In the genomic region with DNA sequence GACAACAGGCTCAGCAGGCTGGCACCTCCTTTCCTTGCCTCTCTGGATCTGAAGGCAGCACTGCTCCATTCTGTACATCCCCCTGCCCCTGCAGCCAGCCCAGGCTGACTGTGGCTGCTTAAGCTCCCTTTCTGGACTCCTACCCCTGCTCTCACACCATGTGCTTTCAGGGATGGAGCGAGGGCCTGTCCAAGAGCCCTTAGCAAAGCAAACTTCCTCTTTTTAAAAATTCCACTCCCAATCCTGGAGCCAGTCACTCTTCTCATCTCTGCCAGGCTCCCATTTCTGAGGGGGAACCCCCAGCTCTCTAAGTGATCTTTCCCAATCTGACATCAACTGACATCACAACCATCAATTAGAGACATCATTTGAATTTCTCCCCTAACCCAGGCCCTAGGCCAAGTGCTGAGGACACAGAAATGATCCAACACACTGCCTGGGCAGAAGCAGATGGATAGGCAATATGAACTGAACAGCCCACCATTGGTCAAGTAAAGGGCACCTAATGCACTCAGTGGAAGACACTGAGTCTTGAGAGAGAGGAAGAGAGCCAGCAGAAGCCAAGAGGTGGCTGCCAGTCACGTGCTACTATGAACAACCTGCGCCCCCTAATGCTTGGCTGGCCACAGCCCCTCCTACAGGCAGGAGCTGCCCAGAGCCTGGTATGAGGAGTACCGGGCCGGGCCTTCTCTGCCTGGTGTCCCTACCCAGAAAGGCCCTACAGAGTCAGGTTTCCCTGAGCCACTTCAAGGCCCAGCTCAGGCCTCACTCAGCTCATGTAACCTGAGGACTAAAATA, we compare ENCODE assay signal across 8 mouse cellular contexts. TPM values are rescaled to one million over a fixed set of nuclear protein-coding genes. Genes with fewer than 3 reads are reported as not detected.
DNase-seq lines count a peak whose midpoint lies in the region; ATAC-seq lines count a peak whose summit lies in the region.

No protein-coding gene starts in this region.

- intact Hi-C loops in heart, postnatal 36 days (cut with DNase I) = loop anchor here (2.0 to 10.0 kb wide), 2 partner anchors 16 to 376 kb away; a partner anchor contains a TSS

- H3K9me3 ChIP-seq in heart, embryonic 11.5 days (replicated peaks; ENCODE audit: control insufficient read depth, low read length) = no peaks in the 10 kb centered on the region
- H3K9me3 ChIP-seq in forebrain, embryonic 12.5 days = no peaks in the 10 kb centered on the region
- H3K9me3 ChIP-seq in intestine, embryonic 16.5 days (ENCODE audit: control insufficient read depth, low read length) = no peaks in the 10 kb centered on the region

- peak overlapping the region; percentile 15 for H3K4me2 ChIP-seq in heart, embryonic 11.5 days
- H3K4me2 ChIP-seq in forebrain, embryonic 12.5 days = peak overlapping the region; percentile 34
- no peak overlapping the region for H3K4me2 ChIP-seq in intestine, embryonic 16.5 days (ENCODE audit: low read depth, low read length)

- no peak for DNase-seq in heart, postnatal 36 days
- peak; percentile 14 for DNase-seq in A20 (ENCODE audit: low read depth, low spot score)
- DNase-seq in kidney, postnatal 25 days = peak; percentile 29 to 65
- DNase-seq in thymus, postnatal 14 days = no peak
- DNase-seq in retina, postnatal 1 day = no peak

- no peak overlapping the region for H3K9ac ChIP-seq in heart, embryonic 11.5 days (ENCODE audit: low read depth, low read length)
- no peak overlapping the region for H3K9ac ChIP-seq in forebrain, embryonic 12.5 days
- H3K9ac ChIP-seq in intestine, embryonic 16.5 days (ENCODE audit: low read depth, low read length) = no peak overlapping the region

- no peak overlapping the region for H3K27ac ChIP-seq in heart, embryonic 11.5 days (ENCODE audit: low read depth, low read length)
- H3K27ac ChIP-seq in forebrain, embryonic 12.5 days = no peak overlapping the region
- H3K27ac ChIP-seq in intestine, embryonic 16.5 days (ENCODE audit: low read length) = no peak overlapping the region

- 62% methylated on average over 5 of the region's 5 CpGs for WGBS in heart, embryonic 11.5 days (ENCODE audit: insufficient replicate concordance)
- 63% methylated on average over 5 of the region's 5 CpGs for WGBS in forebrain, embryonic 12.5 days
- WGBS in intestine, embryonic 16.5 days = 72% methylated on average over 5 of the region's 5 CpGs

- ATAC-seq in heart, embryonic 11.5 days (replicated peaks; ENCODE audit: insufficient number of reproducible peaks, low FRiP score, low TSS enrichment) = no peak
- ATAC-seq in forebrain, embryonic 12.5 days (ENCODE audit: low FRiP score) = no peak
- ATAC-seq in intestine, embryonic 16.5 days = no peak

- H3K27me3 ChIP-seq in heart, embryonic 11.5 days (ENCODE audit: control insufficient read depth, insufficient read depth, low read length) = 0 out of 2 replicates have a peak, but pooled peaks cover 7% of the 10 kb centered on the region
- H3K27me3 ChIP-seq in forebrain, embryonic 12.5 days = peaks cover 26% of the 10 kb centered on the region
- H3K27me3 ChIP-seq in intestine, embryonic 16.5 days (replicated peaks; ENCODE audit: control insufficient read depth, insufficient read depth, low read length) = peaks cover 4% of the 10 kb centered on the region; the same call in 1 of the 2 replicates

- H3K4me3 ChIP-seq in heart, embryonic 11.5 days (ENCODE audit: low read depth, low read length) = no peak overlapping the region
- no peak overlapping the region for H3K4me3 ChIP-seq in forebrain, embryonic 12.5 days (replicated peaks)
- H3K4me3 ChIP-seq in intestine, embryonic 16.5 days (ENCODE audit: low read length) = no peak overlapping the region

- H3K36me3 ChIP-seq in heart, embryonic 11.5 days (ENCODE audit: control insufficient read depth, insufficient read depth, low read length) = no peaks in the 10 kb centered on the region
- peaks cover 10% of the 10 kb centered on the region; the same call in 1 of the 2 replicates for H3K36me3 ChIP-seq in forebrain, embryonic 12.5 days (replicated peaks)
- H3K36me3 ChIP-seq in intestine, embryonic 16.5 days (ENCODE audit: control insufficient read depth, insufficient read depth, low read length) = no peaks in the 10 kb centered on the region

- H3K4me1 ChIP-seq in heart, embryonic 11.5 days (ENCODE audit: control insufficient read depth, insufficient read depth, low read length) = peaks cover 33% of the 10 kb centered on the region
- peaks cover 47% of the 10 kb centered on the region for H3K4me1 ChIP-seq in forebrain, embryonic 12.5 days
- peaks cover 13% of the 10 kb centered on the region for H3K4me1 ChIP-seq in intestine, embryonic 16.5 days (ENCODE audit: control insufficient read depth, insufficient read depth, low read length)

RNA-seq across cellular contexts. Expression of a gene that starts 3.8 kb away (rescaled TPM):
- 2.9 and 3.0 TPM in 2 replicates for polyA plus RNA-seq in heart, embryonic 11.5 days (2014; fragmentation: Nextera tagmentation; extraction: Ambion mirVana)
- 1 to 10 TPM; 5.3 to 5.5 TPM for total RNA-seq in heart, postnatal 36 days (2021)
- polyA plus RNA-seq in forebrain, embryonic 12.5 days (2016; fragmentation: Nextera tagmentation; extraction: Ambion mirVana) = 5.2 and 6.5 TPM in 2 replicates
- polyA plus RNA-seq in intestine, embryonic 16.5 days (2015; fragmentation: Nextera tagmentation; extraction: Ambion mirVana) = 2.9 and 3.1 TPM in 2 replicates

RNA-seq across cellular contexts. Expression of a gene that starts 15.7 kb away (rescaled TPM):
- polyA plus RNA-seq in heart, embryonic 11.5 days (2014; fragmentation: Nextera tagmentation; extraction: Ambion mirVana) = 11.9 and 12.2 TPM in 2 replicates
- total RNA-seq in heart, postnatal 36 days (2021) = 10 to 100 TPM; 28.3 to 48.8 TPM
- polyA plus RNA-seq in forebrain, embryonic 12.5 days (2016; fragmentation: Nextera tagmentation; extraction: Ambion mirVana) = 28.0 and 29.8 TPM in 2 replicates
- 5.2 and 5.6 TPM in 2 replicates for polyA plus RNA-seq in intestine, embryonic 16.5 days (2015; fragmentation: Nextera tagmentation; extraction: Ambion mirVana)

RNA-seq across cellular contexts. Expression of a gene that starts 15.8 kb away (rescaled TPM):
- polyA plus RNA-seq in heart, embryonic 11.5 days (2014; fragmentation: Nextera tagmentation; extraction: Ambion mirVana) = not detected in 2 replicates
- total RNA-seq in heart, postnatal 36 days (2021) = under 1 TPM; 0.54 to 0.92 TPM
- 0.79 and 0.92 TPM in 2 replicates for polyA plus RNA-seq in forebrain, embryonic 12.5 days (2016; fragmentation: Nextera tagmentation; extraction: Ambion mirVana)
- 0.37 and 0.39 TPM in 2 replicates for polyA plus RNA-seq in intestine, embryonic 16.5 days (2015; fragmentation: Nextera tagmentation; extraction: Ambion mirVana)

RNA-seq across cellular contexts. Expression of a gene that starts 21.2 kb away (rescaled TPM):
- polyA plus RNA-seq in heart, embryonic 11.5 days (2014; fragmentation: Nextera tagmentation; extraction: Ambion mirVana) = 71.2 and 72.5 TPM in 2 replicates
- 10 to 100 TPM; 43.7 to 52.1 TPM for total RNA-seq in heart, postnatal 36 days (2021)
- 17.0 and 19.1 TPM in 2 replicates for polyA plus RNA-seq in forebrain, embryonic 12.5 days (2016; fragmentation: Nextera tagmentation; extraction: Ambion mirVana)
- 95.3 and 122 TPM in 2 replicates for polyA plus RNA-seq in intestine, embryonic 16.5 days (2015; fragmentation: Nextera tagmentation; extraction: Ambion mirVana)

RNA-seq across cellular contexts. Expression of a gene that starts 47.0 kb away (rescaled TPM):
- 0.13 and 0.23 TPM in 2 replicates for polyA plus RNA-seq in heart, embryonic 11.5 days (2014; fragmentation: Nextera tagmentation; extraction: Ambion mirVana)
- 10 to 100 TPM; 14.1 to 14.3 TPM for total RNA-seq in heart, postnatal 36 days (2021)
- 3.4 and 4.0 TPM in 2 replicates for polyA plus RNA-seq in forebrain, embryonic 12.5 days (2016; fragmentation: Nextera tagmentation; extraction: Ambion mirVana)
- 0.28 and 0.45 TPM in 2 replicates for polyA plus RNA-seq in intestine, embryonic 16.5 days (2015; fragmentation: Nextera tagmentation; extraction: Ambion mirVana)

Comparison
In these comparisons a context has a peak if more than half of its experiments do, and no peak if none do; other contexts are left out.
1. DNase-seq: peak in A20 (single experiment) and kidney, postnatal 25 days (2 of 2); none in heart, postnatal 36 days (0 of 2), thymus, postnatal 14 days (single experiment) and retina, postnatal 1 day (single experiment).